Mouse (Mus musculus): ENCODE data around the gene Lrrc34. TPM values are rescaled to one million over a fixed set of nuclear protein-coding genes. Genes with fewer than 3 reads are reported as not detected.

The Lrrc34 gene
- polyA plus RNA-seq, 1 experiment: 36.1 TPM

DNA sequence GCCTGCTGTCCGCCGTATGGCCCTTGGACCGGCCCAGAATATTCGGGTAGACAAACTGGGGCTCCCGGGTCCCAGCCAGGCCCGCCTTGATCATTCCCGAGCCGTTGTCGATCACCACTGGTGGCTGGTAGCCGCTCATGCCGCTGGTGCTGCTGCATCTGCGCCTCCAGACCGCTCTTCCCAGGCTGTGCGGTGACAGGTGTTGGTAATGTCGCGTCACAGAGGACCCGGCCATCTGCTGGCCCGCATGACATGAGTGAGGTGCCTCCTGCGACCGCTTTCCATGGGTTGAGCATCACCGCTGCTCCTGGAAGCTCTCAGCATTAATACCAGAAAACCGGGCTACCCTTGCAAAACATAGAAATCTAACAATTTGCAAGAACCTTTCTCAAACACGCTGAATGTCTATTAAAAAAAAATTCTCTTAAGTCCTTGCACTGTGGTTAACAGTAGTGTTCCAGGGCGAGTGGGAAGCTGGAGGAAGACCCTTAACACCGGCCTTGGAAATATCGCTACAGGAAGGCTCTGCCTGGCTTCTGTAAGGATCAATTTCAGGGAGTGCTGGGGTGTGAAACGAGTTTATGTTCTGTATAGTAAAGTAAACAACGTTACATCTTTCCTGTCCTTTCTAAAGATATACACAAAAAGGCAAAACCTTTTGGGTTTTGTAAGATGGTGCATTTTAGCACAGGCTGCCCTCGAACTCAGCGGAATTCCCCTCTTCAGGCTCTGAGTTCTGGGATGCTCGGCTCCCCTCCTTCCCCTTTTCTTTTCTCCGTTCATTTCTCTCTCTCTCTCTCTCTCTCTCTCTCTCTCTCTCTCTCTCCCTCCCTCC lies 47.7 kb downstream of the Lrrc34 start, which contains the start of gene Actrt3:
Actrt3 (minus strand) TSS at position 229 of the 835 bp plus-strand sequence.
- Histone ChIP-seq H3K4me1 (ENCODE audit: control insufficient read depth, insufficient read depth, low read length) (no peaks in the 10 kb centered on the region), H3K36me3 (ENCODE audit: control insufficient read depth, insufficient read depth, low read length, poor library complexity, severe bottlenecking) (peaks cover 8% of the 10 kb centered on the region), H3K4me3 (ENCODE audit: low read depth, low read length) (peak within 1 kb of the TSS; percentile 89), H3K9ac (ENCODE audit: low read depth, poor library complexity, severe bottlenecking) (peak within 1 kb of the TSS; percentile 75), H3K27ac (ENCODE audit: insufficient read depth, low read length) (no peak within 1 kb of the TSS), H3K9me3 (replicated peaks; ENCODE audit: control insufficient read depth, insufficient read depth, low read length, poor library complexity, severe bottlenecking) (no peaks in the 10 kb centered on the region), H3K27me3 (ENCODE audit: control insufficient read depth, insufficient read depth, low read length, poor library complexity, severe bottlenecking) (no peaks in the 10 kb centered on the region)
- TF ChIP-seq EP300 (IDR thresholded peaks at IDR 0.05; ENCODE audit: insufficient read depth, low read depth, low read length) (no peak), CTCF (IDR thresholded peaks at IDR 0.05; ENCODE audit: low read depth, low read length) (no peak), POLR2A (IDR thresholded peaks at IDR 0.05; ENCODE audit: insufficient read depth, low read length) (no peak)

DNA sequence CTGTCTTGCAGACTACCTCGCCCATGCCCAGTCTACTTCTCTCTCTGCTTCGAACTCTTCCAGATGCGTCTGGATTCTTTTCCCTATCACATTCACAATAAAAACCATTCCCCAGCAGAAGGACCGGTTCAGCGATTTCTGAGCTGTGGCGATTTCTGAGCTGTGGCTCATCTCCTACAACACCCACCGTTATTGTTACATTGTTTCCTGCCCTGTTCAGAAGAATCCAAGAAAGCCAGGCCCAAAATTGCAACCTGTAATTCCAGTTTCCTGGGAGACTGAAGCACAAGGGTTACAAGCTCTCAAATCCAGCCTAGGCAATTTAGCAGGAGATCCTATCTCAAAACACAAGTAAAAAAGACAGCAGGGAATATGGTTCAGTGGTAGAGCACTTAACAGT lies 50.4 kb downstream of the Lrrc34 start:
- H3K4me3 ChIP-seq (ENCODE audit: low read depth, low read length): no peak overlapping the region
- H3K27ac ChIP-seq (ENCODE audit: insufficient read depth, low read length): no peak overlapping the region
- H3K36me3 ChIP-seq (ENCODE audit: control insufficient read depth, insufficient read depth, low read length, poor library complexity, severe bottlenecking): no peaks in the 10 kb centered on the region
- TF ChIP-seq POLR2A (IDR thresholded peaks at IDR 0.05; ENCODE audit: insufficient read depth, low read length) (no peak), EP300 (IDR thresholded peaks at IDR 0.05; ENCODE audit: insufficient read depth, low read depth, low read length) (no peak), CTCF (IDR thresholded peaks at IDR 0.05; ENCODE audit: low read depth, low read length) (no peak)
- no peak overlapping the region for H3K9ac ChIP-seq (ENCODE audit: low read depth, poor library complexity, severe bottlenecking)
- no peaks in the 10 kb centered on the region for H3K27me3 ChIP-seq (ENCODE audit: control insufficient read depth, insufficient read depth, low read length, poor library complexity, severe bottlenecking)
- no peaks in the 10 kb centered on the region for H3K4me1 ChIP-seq (ENCODE audit: control insufficient read depth, insufficient read depth, low read length)
- H3K9me3 ChIP-seq (replicated peaks; ENCODE audit: control insufficient read depth, insufficient read depth, low read length, poor library complexity, severe bottlenecking): no peaks in the 10 kb centered on the region

- Histone ChIP-seq H3K4me1 (ENCODE audit: control insufficient read depth, insufficient read depth, low read length) (no peaks in the 10 kb centered on the region), H3K27ac (ENCODE audit: insufficient read depth, low read length) (no peak overlapping the region), H3K9ac (ENCODE audit: low read depth, poor library complexity, severe bottlenecking) (peak overlapping the region; percentile 93), H3K9me3 (replicated peaks; ENCODE audit: control insufficient read depth, insufficient read depth, low read length, poor library complexity, severe bottlenecking) (no peaks in the 10 kb centered on the region), H3K4me3 (ENCODE audit: low read depth, low read length) (peak overlapping the region; percentile 66), H3K36me3 (ENCODE audit: control insufficient read depth, insufficient read depth, low read length, poor library complexity, severe bottlenecking) (no peaks in the 10 kb centered on the region), H3K27me3 (ENCODE audit: control insufficient read depth, insufficient read depth, low read length, poor library complexity, severe bottlenecking) (no peaks in the 10 kb centered on the region)
- TF ChIP-seq EP300 (IDR thresholded peaks at IDR 0.05; ENCODE audit: insufficient read depth, low read depth, low read length) (no peak), CTCF (IDR thresholded peaks at IDR 0.05; ENCODE audit: low read depth, low read length) (no peak), POLR2A (IDR thresholded peaks at IDR 0.05; ENCODE audit: insufficient read depth, low read length) (no peak)
Observed at GRCm38 (mm10) chr3:30595111-30595832, 52.4 kb downstream of the Lrrc34 start.

DNA sequence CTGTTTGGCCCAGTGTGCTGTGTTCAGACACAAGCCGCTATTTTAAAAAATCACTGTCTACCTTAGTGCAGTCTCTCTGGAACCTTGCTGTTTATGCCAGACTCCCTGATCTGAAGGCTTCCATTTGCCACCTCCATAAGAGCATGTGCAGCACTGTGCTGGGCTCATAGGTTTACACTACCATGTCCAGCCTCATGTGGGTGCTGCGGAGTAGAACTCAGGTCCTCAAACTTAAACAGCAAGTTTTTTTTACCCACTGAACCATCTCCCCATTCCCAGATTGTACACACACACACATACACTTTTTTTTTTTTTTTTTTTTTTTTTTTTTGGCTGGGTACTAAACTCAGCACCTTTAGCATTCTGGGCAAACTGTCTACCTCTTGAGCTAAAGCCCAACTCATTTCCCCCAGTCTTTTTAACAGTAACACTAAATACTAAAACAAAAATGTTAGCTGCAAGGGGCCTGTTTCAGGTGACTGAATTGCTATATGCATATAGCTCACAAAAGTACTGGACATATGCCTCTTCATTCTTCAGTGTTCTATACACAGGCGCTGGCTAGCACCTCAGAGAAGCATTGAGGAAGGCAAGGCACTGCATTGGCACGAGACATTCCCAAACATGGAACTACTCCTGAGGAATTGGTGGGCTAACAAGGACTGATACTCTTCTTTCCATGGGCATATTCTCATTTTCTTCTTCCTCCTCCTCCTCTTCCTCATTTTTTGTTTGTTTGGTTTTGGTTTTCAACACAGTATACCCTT lies 53.8 kb downstream of the Lrrc34 start:
- no peaks in the 10 kb centered on the region for H3K36me3 ChIP-seq (ENCODE audit: control insufficient read depth, insufficient read depth, low read length, poor library complexity, severe bottlenecking)
- H3K4me3 ChIP-seq (ENCODE audit: low read depth, low read length): no peak overlapping the region
- H3K9ac ChIP-seq (ENCODE audit: low read depth, poor library complexity, severe bottlenecking): no peak overlapping the region
- no peaks in the 10 kb centered on the region for H3K27me3 ChIP-seq (ENCODE audit: control insufficient read depth, insufficient read depth, low read length, poor library complexity, severe bottlenecking)
- TF ChIP-seq POLR2A (IDR thresholded peaks at IDR 0.05; ENCODE audit: insufficient read depth, low read length) (no peak), CTCF (IDR thresholded peaks at IDR 0.05; ENCODE audit: low read depth, low read length) (peak; percentile 46)
- no peak overlapping the region for H3K27ac ChIP-seq (ENCODE audit: insufficient read depth, low read length)
- no peaks in the 10 kb centered on the region for H3K4me1 ChIP-seq (ENCODE audit: control insufficient read depth, insufficient read depth, low read length)
- no peaks in the 10 kb centered on the region for H3K9me3 ChIP-seq (replicated peaks; ENCODE audit: control insufficient read depth, insufficient read depth, low read length, poor library complexity, severe bottlenecking)

DNA sequence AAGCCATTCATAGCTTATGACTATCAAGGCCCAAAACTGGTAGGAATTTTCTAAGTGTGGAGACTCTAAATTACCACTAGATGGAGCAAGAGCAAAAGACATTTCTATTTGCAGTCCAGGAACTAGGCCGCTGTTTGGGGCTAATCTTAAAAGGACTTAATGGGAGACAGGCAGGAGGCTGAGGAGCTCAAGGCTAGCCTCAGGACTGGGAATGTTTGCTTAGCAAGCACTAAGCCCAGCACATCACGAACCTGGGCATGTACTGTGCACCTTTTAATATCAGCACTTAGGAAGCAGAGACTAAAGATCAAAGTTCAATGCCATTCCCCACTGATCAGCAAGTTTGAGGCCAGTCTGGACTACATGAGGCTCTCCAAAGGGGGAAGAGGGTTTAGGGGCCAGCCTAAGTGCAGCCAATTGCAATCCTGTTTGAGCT lies 55.2 kb downstream of the Lrrc34 start:
- H3K4me3 ChIP-seq (ENCODE audit: low read depth, low read length): no peak overlapping the region
- no peaks in the 10 kb centered on the region for H3K36me3 ChIP-seq (ENCODE audit: control insufficient read depth, insufficient read depth, low read length, poor library complexity, severe bottlenecking)
- peak; percentile 6 for TF ChIP-seq CTCF (IDR thresholded peaks at IDR 0.05; ENCODE audit: low read depth, low read length)
- no peak for TF ChIP-seq POLR2A (IDR thresholded peaks at IDR 0.05; ENCODE audit: insufficient read depth, low read length)
- no peak for TF ChIP-seq EP300 (IDR thresholded peaks at IDR 0.05; ENCODE audit: insufficient read depth, low read depth, low read length)
- no peaks in the 10 kb centered on the region for H3K9me3 ChIP-seq (replicated peaks; ENCODE audit: control insufficient read depth, insufficient read depth, low read length, poor library complexity, severe bottlenecking)
- no peak overlapping the region for H3K9ac ChIP-seq (ENCODE audit: low read depth, poor library complexity, severe bottlenecking)
- no peaks in the 10 kb centered on the region for H3K27me3 ChIP-seq (ENCODE audit: control insufficient read depth, insufficient read depth, low read length, poor library complexity, severe bottlenecking)
- H3K27ac ChIP-seq (ENCODE audit: insufficient read depth, low read length): no peak overlapping the region
- no peaks in the 10 kb centered on the region for H3K4me1 ChIP-seq (ENCODE audit: control insufficient read depth, insufficient read depth, low read length)

All from ES-Bruce4 (cell line).